Mouse (Mus musculus) embryonic facial prominence, embryonic 14.5 days (tissue): ENCODE data around the gene Abcb11. TPM values are rescaled to one million over a fixed set of nuclear protein-coding genes. Genes with fewer than 3 reads are reported as not detected.

ENCODE experiments used
- ATAC-seq: fragments of 200-750 bp; cut with Nextera tagmentation; 2 replicates; pipeline ENCODE4 v1.8.0; 2017; ENCODE audit warnings: low read depth, moderate number of reproducible peaks, moderate TSS enrichment
- DNase-seq: peaks from one replicate; pipeline ENCODE4 v3.0.0-alpha.2; 2015; ENCODE audit warnings: low spot score
- H3K27ac ChIP-seq: fragments of 300-500 bp; sonication (generic); replicated peaks from 2 replicates; pipeline ENCODE4 v1.5.1; 2014; ENCODE audit warnings: low read depth, mild to moderate bottlenecking, low read length, moderate library complexity
- H3K27me3 ChIP-seq: fragments of 300-500 bp; sonication (generic); replicated peaks from 2 replicates; pipeline ENCODE4 v1.6.1; 2014; ENCODE audit warnings: low read length; ENCODE audit not compliant: control insufficient read depth, insufficient read depth
- H3K36me3 ChIP-seq: fragments of 300-500 bp; sonication (generic); 2 replicates; pipeline ENCODE4 v1.6.1; 2014; ENCODE audit warnings: low read length, mixed read lengths; ENCODE audit not compliant: control insufficient read depth, insufficient read depth
- H3K4me1 ChIP-seq: fragments of 300-500 bp; sonication (generic); 2 replicates; pipeline ENCODE4 v1.6.1; 2014; ENCODE audit warnings: antibody characterized with exemption, low read length; ENCODE audit not compliant: control insufficient read depth, insufficient read depth
- H3K4me2 ChIP-seq: fragments of 300-500 bp; sonication (generic); 2 replicates; pipeline ENCODE4 v1.6.1; 2014; ENCODE audit warnings: low read depth, mild to moderate bottlenecking, low read length, moderate library complexity, mixed read lengths
- H3K4me3 ChIP-seq: fragments of 300-500 bp; sonication (generic); 2 replicates; pipeline ENCODE4 v1.5.1; 2014; ENCODE audit warnings: low read depth, mild to moderate bottlenecking, low read length
- H3K9ac ChIP-seq: fragments of 300-500 bp; sonication (generic); 2 replicates; pipeline ENCODE4 v1.6.1; 2014; ENCODE audit warnings: low read depth, mild to moderate bottlenecking, low read length, moderate library complexity, mixed read lengths
- H3K9me3 ChIP-seq: fragments of 300-500 bp; sonication (generic); 2 replicates; pipeline ENCODE4 v1.6.1; 2016; ENCODE audit warnings: low read length; ENCODE audit not compliant: control insufficient read depth
- WGBS: fragments of 180-500 bp; shearing (Covaris S2); extraction: QIAGEN DNeasy Blood & Tissue Kit; methylation state at CpG from one replicate; pipeline ENCODE4 v1.1.7; 2014; 5-methylcytosine and 5-hydroxymethylcytosine counted together
- polyA plus RNA-seq: library from polyadenylated mRNA; unstranded; fragments of >200 nt; fragmentation: Nextera tagmentation; extraction: Ambion mirVana; gene quantifications from 2 replicates; pipeline ENCODE4 v1.2.1, GENCODE M21; 2014

Abcb11 gene
- polyA plus RNA-seq, 1 experiment from 2014 or later: not detected

- no peak overlapping the region for H3K27ac ChIP-seq
- 79% methylated on average over 4 of the region's 4 CpGs for WGBS
- no peak overlapping the region for H3K4me2 ChIP-seq
- ATAC-seq (no peak), DNase-seq (no peak)
- peaks cover 13% of the 10 kb centered on the region for H3K36me3 ChIP-seq
- H3K27me3 ChIP-seq: no peaks in the 10 kb centered on the region
- H3K9me3 ChIP-seq: no peaks in the 10 kb centered on the region
- no peaks in the 10 kb centered on the region for H3K4me1 ChIP-seq
- no peak overlapping the region for H3K9ac ChIP-seq
- H3K4me3 ChIP-seq: no peak overlapping the region
Observed at GRCm38 (mm10) chr2:69189222-69189621, 153.2 kb downstream of the Abcb11 start.

GRCm38 (mm10) chr2:69188732-69189131, 153.7 kb downstream of the Abcb11 start:
- Histone ChIP-seq H3K4me3 (no peak overlapping the region), H3K36me3 (peaks cover 9% of the 10 kb centered on the region), H3K9me3 (no peaks in the 10 kb centered on the region), H3K27ac (no peak overlapping the region), H3K4me1 (no peaks in the 10 kb centered on the region), H3K9ac (no peak overlapping the region), H3K4me2 (no peak overlapping the region), H3K27me3 (no peaks in the 10 kb centered on the region)
- ATAC-seq (no peak), DNase-seq (no peak)
- WGBS: 88% methylated on average over 6 of the region's 6 CpGs

Other genes starting within 250 kb of the Abcb11 start
- 1.6 and 1.9 TPM in 2 replicates for gene Nostrin, start 206.8 kb downstream of the Abcb11 start, polyA plus RNA-seq
- 116 and 134 TPM in 2 replicates for gene Spc25, start 136.4 kb downstream of the Abcb11 start, polyA plus RNA-seq
- gene G6pc2, start 131.5 kb downstream of the Abcb11 start, polyA plus RNA-seq: not detected in 2 replicates
- gene Dhrs9, start 37.8 kb upstream of the Abcb11 start, polyA plus RNA-seq: 0.08 TPM in 1 of 2 replicates, not detected in the other
- gene Lrp2, start 243.4 kb upstream of the Abcb11 start, polyA plus RNA-seq: 0.63 and 1.3 TPM in 2 replicates